Mouse (Mus musculus): ENCODE data around the gene Srp72. TPM values are rescaled to one million over a fixed set of nuclear protein-coding genes. Genes with fewer than 3 reads are reported as not detected.
"Not testable (repeated sequence)": the region's sequence is repeated elsewhere in the genome, so short reads cannot be mapped to it uniquely, and the experiment has no call there.

The Srp72 gene
- total RNA-seq, 2 experiments from 2014 or later = 57.7 to 63.8 TPM

- intact Hi-C loops (cut with DNase I; ENCODE audit: low total_unique reads) = no loop called here
- no peak for DNase-seq
Measured at GRCm38 (mm10) chr5:76957954-76958353, 16.5 kb upstream of the Srp72 start.

DNA sequence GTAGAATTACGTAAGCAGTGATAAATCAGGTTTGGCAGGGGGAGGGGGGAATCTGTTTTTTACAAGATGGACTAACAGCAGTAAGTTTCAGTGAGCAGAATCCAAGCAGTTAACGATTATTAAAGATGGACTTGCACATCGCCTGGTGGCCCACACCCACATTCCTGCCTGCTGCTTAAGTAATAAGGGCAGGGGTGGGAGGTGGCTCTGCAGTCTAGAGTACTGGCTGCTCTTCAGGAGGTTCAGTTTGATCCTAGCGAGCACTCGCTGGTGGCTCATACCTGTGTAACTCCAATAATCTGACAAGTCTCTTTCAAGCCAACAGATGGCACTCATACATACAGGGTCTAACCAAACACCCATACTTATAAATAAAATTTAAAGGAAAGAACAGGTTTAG, 14.9 kb upstream of the Srp72 start:
- intact Hi-C loops (cut with DNase I; ENCODE audit: low total_unique reads) = no loop called here
- no peak for DNase-seq

GRCm38 (mm10) chr5:76962545-76962944, 11.9 kb upstream of the Srp72 start:
- no peak for DNase-seq
- intact Hi-C loops (cut with DNase I; ENCODE audit: low total_unique reads) = no loop called here

- intact Hi-C loops (cut with DNase I; ENCODE audit: low total_unique reads) = no loop called here
- no peak for DNase-seq
Measured at GRCm38 (mm10) chr5:76964651-76965050, 9.8 kb upstream of the Srp72 start.

- intact Hi-C loops (cut with DNase I; ENCODE audit: low total_unique reads) = no loop called here
- DNase-seq = no peak
Measured at GRCm38 (mm10) chr5:76969250-76969649, 5.2 kb upstream of the Srp72 start.

DNA sequence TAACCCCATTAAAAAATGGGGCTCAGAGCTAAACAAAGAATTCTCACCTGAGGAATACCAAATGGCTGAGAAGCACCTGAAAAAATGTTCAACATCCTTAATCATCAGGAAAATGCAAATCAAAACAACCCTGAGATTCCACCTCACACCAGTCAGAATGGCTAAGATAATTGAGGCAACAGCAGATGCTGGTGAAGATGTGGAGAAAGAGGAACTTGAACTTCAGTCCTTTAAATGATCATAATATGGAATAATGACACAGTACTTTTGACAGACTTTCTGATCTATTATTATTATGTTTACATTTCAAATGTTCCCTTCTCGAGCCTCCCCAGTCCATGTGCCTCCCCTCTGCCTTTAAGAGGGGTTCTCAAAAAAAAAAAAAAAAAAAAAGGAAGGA, 3.4 kb upstream of the Srp72 start:
- intact Hi-C loops (cut with DNase I; ENCODE audit: low total_unique reads); DNase-seq: not testable (repeated sequence)

GRCm38 (mm10) chr5:76973488-76973887, 995 bp upstream of the Srp72 start:
- intact Hi-C loops (cut with DNase I; ENCODE audit: low total_unique reads) = no loop called here

DNA sequence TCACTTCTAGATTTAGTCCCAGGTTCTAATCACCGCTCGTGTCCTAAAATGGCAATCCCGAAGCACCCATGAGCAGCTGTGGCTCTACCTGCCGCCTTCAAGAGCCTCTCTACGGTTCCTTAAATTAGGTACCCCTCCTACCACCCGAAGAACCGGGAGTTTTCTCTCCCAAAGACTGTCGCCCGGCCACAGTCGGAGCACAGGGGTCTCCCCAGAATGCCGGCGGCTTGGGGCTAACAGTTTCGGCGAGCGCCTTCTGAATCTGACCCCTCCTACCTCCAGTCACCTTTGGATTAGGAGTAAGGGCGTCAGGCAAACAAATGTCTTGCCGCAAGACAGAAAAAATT, 303 bp upstream of the Srp72 start:
- intact Hi-C loops (cut with DNase I; ENCODE audit: low total_unique reads) = no loop called here

More at GRCm38 (mm10) chr5:76973488-76973887, 995 bp upstream of the Srp72 start:
- no peak for DNase-seq

DNA sequence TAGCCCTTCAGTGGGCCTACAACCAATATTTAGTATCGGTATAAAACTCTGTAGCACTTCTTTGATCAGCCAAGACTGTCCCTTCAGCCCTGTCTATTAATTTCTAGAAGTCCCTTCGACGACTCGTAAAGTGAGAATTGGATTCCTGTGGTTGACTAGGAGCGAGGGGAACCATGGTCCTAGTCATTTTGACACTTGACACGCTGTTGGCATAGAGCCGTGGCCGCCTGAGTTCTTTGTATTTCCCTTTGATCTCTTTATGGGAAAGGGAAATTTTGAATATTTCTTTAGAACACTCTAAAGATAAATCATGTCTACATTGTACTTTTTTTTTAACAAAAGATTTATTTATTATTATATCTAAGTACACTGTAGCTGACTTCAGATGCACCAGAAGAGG, 1.3 kb downstream of the Srp72 start:
- DNase-seq = no peak
- intact Hi-C loops (cut with DNase I; ENCODE audit: low total_unique reads) = no loop called here

More for the DNA sequence above, 303 bp upstream of the Srp72 start:
- no peak for DNase-seq

DNA sequence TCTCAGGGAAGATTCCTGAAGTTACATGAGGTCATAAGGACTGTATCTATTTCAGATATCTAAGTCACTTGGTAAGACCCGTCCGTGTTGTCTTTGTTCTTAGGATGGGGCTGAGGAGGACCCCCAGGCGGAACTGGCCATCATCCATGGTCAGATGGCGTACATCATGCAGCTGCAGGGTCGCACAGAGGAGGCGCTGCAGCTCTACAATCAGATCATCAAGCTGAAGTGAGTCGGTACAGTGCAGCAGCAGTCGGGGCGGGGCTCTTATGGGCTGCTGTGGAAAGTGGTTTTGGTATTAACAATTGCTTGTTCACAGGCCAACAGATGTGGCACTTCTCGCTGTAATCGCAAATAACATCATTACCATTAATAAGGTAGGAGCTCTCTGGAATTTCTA, 9.5 kb downstream of the Srp72 start:
- intact Hi-C loops (cut with DNase I; ENCODE audit: low total_unique reads) = no loop called here
- DNase-seq = no peak

GRCm38 (mm10) chr5:76990789-76991188, 16.3 kb downstream of the Srp72 start:
- intact Hi-C loops (cut with DNase I; ENCODE audit: low total_unique reads) = no loop called here
- no peak for DNase-seq

DNA sequence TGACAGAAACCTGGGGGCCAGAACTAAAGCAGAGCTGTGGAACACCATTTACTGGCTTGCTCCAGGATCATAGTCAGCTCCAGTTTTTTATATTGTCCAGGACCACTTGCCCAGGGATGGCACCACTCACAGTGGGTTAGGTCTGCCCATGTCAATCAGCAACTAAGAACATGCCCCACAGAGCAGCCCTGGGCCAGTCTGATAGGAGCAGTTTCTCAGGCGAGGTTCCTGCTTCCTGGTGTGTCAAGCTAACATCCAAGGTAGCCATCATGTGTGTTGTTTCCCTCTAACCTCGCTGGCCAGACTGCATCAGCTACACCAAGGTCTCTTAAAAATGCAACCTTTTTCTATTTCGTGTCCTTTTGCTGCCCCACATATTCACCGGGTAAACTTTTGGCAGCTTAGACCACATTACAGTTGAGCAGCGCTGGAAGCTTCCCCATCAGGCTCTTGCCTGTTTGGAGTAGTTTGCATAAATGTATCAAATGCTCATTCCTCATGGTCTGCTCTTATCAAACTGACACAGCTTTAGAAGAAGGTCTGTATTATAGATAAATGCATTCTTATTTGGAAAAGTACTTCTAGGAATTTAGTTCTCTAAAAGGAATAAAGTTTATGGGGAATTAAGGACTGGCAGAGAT, 18.8 kb downstream of the Srp72 start:
- intact Hi-C loops (cut with DNase I; ENCODE audit: low total_unique reads) = no loop called here
- DNase-seq = no peak

GRCm38 (mm10) chr5:76998416-76998815, 23.9 kb downstream of the Srp72 start:
- intact Hi-C loops (cut with DNase I; ENCODE audit: low total_unique reads) = no loop called here
- no peak for DNase-seq

DNA sequence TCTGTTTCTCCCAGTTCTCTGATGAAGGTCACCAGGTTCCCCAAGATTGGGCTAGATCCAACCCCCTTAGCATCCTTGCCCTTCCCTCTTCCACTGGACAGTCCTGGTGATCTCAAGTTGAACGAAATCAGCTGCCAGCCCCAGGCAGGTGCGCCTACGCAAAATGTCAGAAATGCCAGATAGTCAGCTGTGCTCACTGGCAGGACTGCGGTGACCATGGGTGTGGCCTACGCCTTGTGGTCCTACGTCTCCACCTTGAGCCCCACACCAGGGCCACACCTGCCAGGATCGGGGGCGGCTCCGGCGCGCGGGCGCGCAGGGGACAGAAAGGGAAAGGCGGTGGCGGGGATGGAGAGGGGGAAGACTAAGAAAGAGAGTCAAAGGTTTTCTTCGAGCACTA, 26.7 kb downstream of the Srp72 start:
- intact Hi-C loops (cut with DNase I; ENCODE audit: low total_unique reads) = loop anchor here (10.0 kb wide), 2 partner anchors 164 to 214 kb away; partner anchors contain the start of gene Spink2
- DNase-seq = no peak

- intact Hi-C loops (cut with DNase I; ENCODE audit: low total_unique reads) = loop anchor here (10.0 kb wide), 2 partner anchors 161 to 211 kb away; partner anchors contain the start of gene Spink2
- no peak for DNase-seq
Measured at GRCm38 (mm10) chr5:77004051-77004821, 29.8 kb downstream of the Srp72 start, which contains the start of gene Arl9. TSS of gene Arl9 (plus strand) at chr5:77004055.

GRCm38 (mm10) chr5:77010352-77010751, 35.9 kb downstream of the Srp72 start:
- DNase-seq = no peak
- intact Hi-C loops (cut with DNase I; ENCODE audit: low total_unique reads) = no loop called here

- intact Hi-C loops (cut with DNase I; ENCODE audit: low total_unique reads) = no loop called here
- DNase-seq = no peak
Measured at GRCm38 (mm10) chr5:77011082-77011481, 36.6 kb downstream of the Srp72 start.

DNA sequence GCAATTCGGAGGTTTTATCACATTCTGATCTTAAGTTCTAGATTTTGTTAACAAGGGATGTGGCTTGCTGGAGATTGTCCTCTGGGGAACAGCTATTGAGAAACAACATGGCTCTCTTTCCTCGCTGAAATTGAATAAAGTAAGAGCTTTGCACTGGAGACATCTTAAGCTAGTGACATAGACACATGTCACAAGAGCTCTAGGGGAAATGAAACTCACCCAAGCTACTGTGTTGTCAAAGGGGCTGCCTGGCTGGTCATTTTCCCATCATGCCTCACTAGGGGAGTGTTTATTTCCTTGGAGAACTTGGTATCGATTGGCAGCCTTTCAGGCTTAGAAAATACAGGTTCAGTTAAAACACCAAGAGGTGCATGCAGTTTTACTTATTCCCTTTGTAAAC, 38.7 kb downstream of the Srp72 start:
- DNase-seq = no peak
- intact Hi-C loops (cut with DNase I; ENCODE audit: low total_unique reads) = no loop called here

DNA sequence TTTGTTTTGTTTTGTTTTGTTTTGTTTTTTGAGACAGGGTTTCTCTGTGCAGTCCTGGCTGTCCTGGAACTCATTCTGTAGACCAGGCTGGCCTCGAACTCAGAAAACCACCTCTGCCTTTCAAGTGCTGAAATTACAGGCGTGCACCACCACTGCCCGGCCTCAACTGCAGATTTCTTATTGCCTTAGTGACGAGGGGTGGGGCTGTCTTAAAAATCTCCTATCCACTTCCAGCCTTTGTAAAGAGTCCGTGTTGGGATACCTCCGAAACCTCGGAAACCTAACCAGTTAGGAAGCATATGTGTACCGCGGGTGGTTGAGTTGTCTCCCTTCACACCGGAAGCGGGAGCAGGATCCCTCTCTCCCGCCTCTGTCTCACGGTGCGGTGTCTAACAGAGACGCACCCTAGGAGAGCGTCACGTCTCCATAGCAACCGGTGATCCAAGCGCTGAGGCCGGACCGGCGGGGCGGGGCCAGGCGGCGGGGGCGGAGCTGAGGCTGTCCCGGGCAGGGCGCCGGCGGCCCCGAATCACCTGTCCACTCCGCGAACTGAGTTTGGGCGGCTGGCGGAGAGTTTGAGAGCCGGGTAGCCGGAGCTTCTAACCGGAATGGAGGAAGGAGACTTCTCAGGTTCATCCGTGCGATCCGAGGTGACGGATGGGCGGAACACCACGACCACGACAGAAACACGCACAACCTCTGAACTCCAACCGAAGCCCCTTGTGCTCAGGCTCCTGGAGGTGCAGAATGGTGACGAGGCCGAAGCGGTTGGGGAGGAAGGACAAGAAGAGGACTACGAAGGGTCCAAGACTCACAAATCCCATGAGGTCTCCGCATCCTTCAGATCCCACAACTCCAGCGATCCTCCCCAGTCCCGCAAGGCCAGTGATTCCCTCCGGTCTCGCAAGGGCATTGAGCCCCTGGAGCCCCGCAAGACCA, 41.3 kb downstream of the Srp72 start, which contains the start of gene Thegl:
Gene Thegl (plus strand): TSS at position 480 of the 939 bp plus-strand sequence.
- intact Hi-C loops (cut with DNase I; ENCODE audit: low total_unique reads) = no loop called here
- peak; percentile 83 for DNase-seq

DNA sequence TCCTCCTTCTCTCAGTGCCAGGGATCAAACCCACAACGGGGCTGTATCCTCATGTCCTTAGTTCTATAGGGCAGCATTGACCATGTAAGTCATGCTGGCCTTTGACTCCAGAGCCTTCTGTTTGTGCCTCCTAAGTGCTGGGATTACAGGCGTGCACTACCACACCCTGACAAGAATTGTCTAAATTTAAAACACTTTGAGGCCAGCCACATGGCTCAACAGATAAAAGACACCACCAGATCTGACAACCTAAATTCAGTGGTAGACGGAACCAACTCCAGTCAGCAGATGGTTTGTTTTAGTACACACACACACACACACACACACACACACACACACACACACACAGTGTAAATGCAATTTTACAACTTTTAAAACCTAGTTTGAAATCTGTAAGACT, 53.6 kb downstream of the Srp72 start:
- intact Hi-C loops (cut with DNase I; ENCODE audit: low total_unique reads) = no loop called here
- no peak for DNase-seq

Measured in gastrocnemius, postnatal 14 days (tissue).